Mouse (Mus musculus) lung, adult 10 weeks (tissue): Measurements from ENCODE around the gene Mag. TPM values are rescaled to one million over a fixed set of nuclear protein-coding genes. Genes with fewer than 3 reads are reported as not detected.

ENCODE experiments used
- polyA plus RNA-seq: library from polyadenylated mRNA; stranded (reverse); fragments of 350-450 nt; fragmentation: Illumina TruSeq; extraction: RNeasy Lipid Tissue Mini Kit (QIAGEN cat#74804); gene quantifications from one replicate; pipeline ENCODE4 v1.2.3, GENCODE M21; 2014; ENCODE audit warnings: low read depth, low replicate concordance; ENCODE audit not compliant: insufficient read depth

Mag gene
- 1.6 TPM for polyA plus RNA-seq

GRCm38 (mm10) chr7:30914732-30915131, at the start of gene Mag:
Gene Mag, minus strand, starts transcription at chr7:30914873.

GRCm38 (mm10) chr7:30956756-30957366, 42.2 kb upstream of the Mag start, which contains the start of gene Usf2:
Gene Usf2, minus strand, starts transcription at chr7:30956803.

GRCm38 (mm10) chr7:30943909-30944635, 29.4 kb upstream of the Mag start, which contains the start of gene Hamp:
Gene Hamp, minus strand, starts transcription at chr7:30944032.

GRCm38 (mm10) chr7:30924581-30924980, 9.9 kb upstream of the Mag start, which contains the start of gene Hamp2:
Gene Hamp2, minus strand, starts transcription at chr7:30924681.

GRCm38 (mm10) chr7:30880176-30880575, 34.5 kb downstream of the Mag start, which contains the start of gene Cd22:
Gene Cd22, minus strand, starts transcription at chr7:30880342.

DNA sequence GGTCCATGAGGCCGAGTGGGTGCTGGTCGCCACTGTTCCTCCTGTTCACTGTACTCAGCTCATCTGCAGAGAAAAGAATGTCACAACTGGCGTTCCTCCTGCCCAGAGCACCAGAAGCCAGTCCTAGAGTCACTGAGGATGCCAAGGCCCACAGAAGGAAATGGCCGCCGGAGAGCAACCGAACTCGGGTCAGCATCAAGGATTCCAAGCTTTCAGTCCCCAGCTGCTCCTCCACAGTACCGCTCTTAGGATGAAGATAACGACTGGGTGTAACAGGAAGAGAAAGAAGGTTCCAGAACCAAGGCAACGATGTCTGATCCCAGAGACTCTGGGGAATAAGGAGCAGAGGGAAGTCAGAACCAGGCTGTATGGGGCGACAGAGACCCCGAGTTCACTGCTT, 53.2 kb downstream of the Mag start, which contains the start of gene Ffar1:
TSS of gene Ffar1 (minus strand) at position 101 of the 400 bp plus-strand sequence.

DNA sequence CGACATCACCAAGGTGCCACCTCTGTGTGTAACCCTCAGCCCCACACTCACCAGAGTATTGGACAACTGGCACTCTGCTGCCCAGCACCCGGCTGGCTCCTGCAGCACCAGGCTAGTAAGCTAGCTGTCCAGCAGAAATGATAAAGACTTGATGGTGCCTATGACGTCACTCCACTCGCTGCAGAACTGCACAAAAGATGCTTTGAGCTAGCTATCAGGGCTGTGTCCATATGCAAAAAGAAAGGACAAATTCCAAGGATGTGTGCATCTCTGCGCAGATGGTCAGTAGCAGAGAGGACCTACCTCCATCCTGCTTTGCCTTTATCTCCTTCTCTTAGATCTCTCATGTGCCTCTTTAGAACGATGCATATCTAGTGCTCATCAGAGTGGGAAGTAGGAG, 58.6 kb downstream of the Mag start, which contains the start of gene Ffar3:
TSS of gene Ffar3 (minus strand) at position 101 of the 400 bp plus-strand sequence.

Other genes starting within 250 kb of the Mag start
- 7.4 TPM for gene Haus5, start 249.9 kb downstream of the Mag start, polyA plus RNA-seq
- gene Pmis2, start 243.3 kb downstream of the Mag start, polyA plus RNA-seq, result not detected
- not detected for gene 2200002J24Rik, start 215.9 kb downstream of the Mag start, polyA plus RNA-seq
- not detected for gene Atp4a, start 202.7 kb downstream of the Mag start, polyA plus RNA-seq
- 100 TPM for gene Tmem147, start 185.3 kb downstream of the Mag start, polyA plus RNA-seq
- gene Gapdhs, start 171.2 kb downstream of the Mag start, polyA plus RNA-seq, result not detected
- 17.0 TPM for gene Sbsn, start 163.4 kb downstream of the Mag start, polyA plus RNA-seq
- gene Dmkn, start 151.1 kb downstream of the Mag start, polyA plus RNA-seq, result 66.8 TPM
- not detected for gene Krtdap, start 127.0 kb downstream of the Mag start, polyA plus RNA-seq
- gene Ffar2, start 91.1 kb downstream of the Mag start, polyA plus RNA-seq, result 1.6 TPM
- gene Ffar3, start 58.7 kb downstream of the Mag start, polyA plus RNA-seq, result not detected
- gene Ffar1, start 53.3 kb downstream of the Mag start, polyA plus RNA-seq, result 0.51 TPM
- 9.9 TPM for gene Cd22, start 34.5 kb downstream of the Mag start, polyA plus RNA-seq
- 0.86 TPM for gene Hamp2, start 9.8 kb upstream of the Mag start, polyA plus RNA-seq
- 32.5 TPM for gene Hamp, start 29.2 kb upstream of the Mag start, polyA plus RNA-seq
- 69.5 TPM for gene Usf2, start 41.9 kb upstream of the Mag start, polyA plus RNA-seq
- gene Lsr, start 58.6 kb upstream of the Mag start, polyA plus RNA-seq, result 37.2 TPM
- 5.7 TPM for gene Fam187b, start 58.9 kb upstream of the Mag start, polyA plus RNA-seq
- 231 TPM for gene Fxyd5, start 127.6 kb upstream of the Mag start, polyA plus RNA-seq
- 3.1 TPM for gene Fxyd7, start 136.6 kb upstream of the Mag start, polyA plus RNA-seq
- gene Fxyd1, start 142.3 kb upstream of the Mag start, polyA plus RNA-seq, result 320 TPM
- 2.3 TPM for gene Lgi4, start 144.5 kb upstream of the Mag start, polyA plus RNA-seq
- 50.6 TPM for gene Fxyd3, start 161.8 kb upstream of the Mag start, polyA plus RNA-seq
- 10.6 TPM for gene Hpn, start 200.4 kb upstream of the Mag start, polyA plus RNA-seq
- gene Scn1b, start 212.1 kb upstream of the Mag start, polyA plus RNA-seq, result 9.8 TPM
- gene Gramd1a, start 241.0 kb upstream of the Mag start, polyA plus RNA-seq, result 43.1 TPM